Mouse (Mus musculus) cortical plate, adult 2 months (tissue): Measurements from ENCODE around the gene Xpnpep2. TPM values are rescaled to one million over a fixed set of nuclear protein-coding genes. Genes with fewer than 3 reads are reported as not detected.

ENCODE experiments used
- H3K27ac ChIP-seq: fragments of 200-500 bp; 2 replicates; pipeline ENCODE4 v1.5.1; 2012; ENCODE audit warnings: low read length, control low read depth, inconsistent platforms; ENCODE audit not compliant: insufficient read depth
- H3K4me1 ChIP-seq: fragments of 200-500 bp; 2 replicates; pipeline ENCODE4 v1.6.1; 2011; ENCODE audit warnings: low read length; ENCODE audit not compliant: control insufficient read depth, insufficient read depth
- H3K4me3 ChIP-seq: fragments of 200-500 bp; 2 replicates; pipeline ENCODE4 v1.5.1; 2011; ENCODE audit warnings: mild to moderate bottlenecking, low read length, control low read depth; ENCODE audit not compliant: insufficient read depth
- CTCF ChIP-seq: fragments of 200-500 bp; IDR thresholded peaks from 2 replicates; pipeline ENCODE4 v1.5.1; 2011; ENCODE audit warnings: mild to moderate bottlenecking, control low read depth, low read length; ENCODE audit not compliant: insufficient read depth; ENCODE audit errors: extremely low read depth
- POLR2A ChIP-seq: fragments of 200-500 bp; IDR thresholded peaks from 2 replicates; pipeline ENCODE4 v1.6.1; 2011; ENCODE audit warnings: mild to moderate bottlenecking, low read length, control low read depth; ENCODE audit not compliant: insufficient read depth; ENCODE audit errors: extremely low read depth
- polyA plus RNA-seq: library from polyadenylated mRNA; depleted of rRNA; stranded (reverse); fragments of >200 nt; gene quantifications from 2 replicates; pipeline ENCODE4 v1.2.3, GENCODE M21; 2012; rRNA removed

The Xpnpep2 gene
- polyA plus RNA-seq = 0.28 and 0.54 TPM in 2 replicates

GRCm38 (mm10) chrX:48108394-48109315 lies at the start of gene Xpnpep2:
Xpnpep2 (plus strand) TSS chrX:48108725.
- H3K27ac ChIP-seq = no peak within 1 kb of the TSS
- no peak for TF ChIP-seq CTCF
- no peak for TF ChIP-seq POLR2A
- peaks cover 2% of the 10 kb centered on the region; the same call in 1 of the 2 replicates for H3K4me1 ChIP-seq
- no peak within 1 kb of the TSS for H3K4me3 ChIP-seq

DNA sequence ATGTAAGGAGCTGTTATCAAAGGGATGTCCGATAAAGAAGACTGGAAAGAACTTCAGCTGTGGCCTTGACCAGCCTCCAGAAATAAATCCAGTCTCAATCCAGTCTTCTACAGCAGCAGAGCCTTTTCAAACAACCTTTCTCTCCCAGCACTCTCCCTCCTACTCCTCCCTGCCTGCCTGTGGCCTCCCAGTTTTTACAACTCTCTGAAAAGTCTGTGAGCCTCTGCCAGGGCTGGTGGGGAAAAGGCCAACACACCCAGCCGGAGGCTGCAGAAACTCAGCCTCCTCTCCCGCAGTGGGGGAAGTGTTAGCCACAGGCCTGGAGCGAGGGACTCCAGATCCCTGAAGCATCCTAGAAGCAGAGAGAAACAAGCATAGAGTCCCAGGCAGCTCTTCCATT lies 46.0 kb upstream of the Xpnpep2 start:
- Histone ChIP-seq H3K4me3 (no peak overlapping the region), H3K4me1 (no peaks in the 10 kb centered on the region), H3K27ac (no peak overlapping the region)
- TF ChIP-seq CTCF (no peak), POLR2A (no peak)

DNA sequence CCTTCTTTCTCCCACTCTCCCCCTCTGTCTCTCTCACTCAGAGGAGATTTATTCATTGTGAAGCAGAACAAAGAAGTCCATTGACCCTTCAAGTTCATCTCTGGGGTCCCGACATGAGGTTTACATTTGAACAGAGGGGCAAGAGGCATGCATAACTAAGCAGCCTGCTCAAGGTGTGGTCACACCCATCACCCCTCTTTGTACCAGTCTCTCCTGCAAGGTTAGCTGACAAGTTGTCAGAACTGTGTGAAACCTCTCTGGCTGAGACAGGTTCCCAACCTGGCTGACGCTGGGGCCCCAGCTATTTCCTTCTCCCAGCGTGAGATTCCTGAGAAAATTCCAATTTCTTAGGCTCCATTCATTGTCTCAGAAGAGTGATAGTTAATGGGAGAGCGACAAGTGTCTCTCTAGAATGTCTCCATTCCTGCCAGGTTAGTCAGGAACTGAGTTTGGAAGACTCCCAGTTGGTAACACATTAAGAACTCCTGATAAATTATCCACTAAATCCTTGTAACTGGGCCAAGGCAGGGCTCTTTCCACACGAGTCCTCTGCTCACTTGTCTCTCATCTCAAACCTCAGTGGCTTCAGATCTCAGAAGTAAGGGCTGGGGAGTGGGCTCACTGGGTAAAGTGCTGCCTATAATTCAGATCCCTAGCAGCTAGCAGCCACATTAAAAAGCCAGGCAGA lies 44.2 kb upstream of the Xpnpep2 start:
- TF ChIP-seq POLR2A (no peak), CTCF (no peak)
- no peaks in the 10 kb centered on the region for H3K4me1 ChIP-seq
- no peak overlapping the region for H3K27ac ChIP-seq
- H3K4me3 ChIP-seq = no peak overlapping the region

GRCm38 (mm10) chrX:48066891-48067290 lies 41.6 kb upstream of the Xpnpep2 start:
- TF ChIP-seq POLR2A = no peak
- no peak for TF ChIP-seq CTCF
- Histone ChIP-seq H3K27ac (no peak overlapping the region), H3K4me3 (no peak overlapping the region), H3K4me1 (no peaks in the 10 kb centered on the region)

- Histone ChIP-seq H3K27ac (no peak overlapping the region), H3K4me1 (no peaks in the 10 kb centered on the region)
- no peak for TF ChIP-seq CTCF
- TF ChIP-seq POLR2A = no peak
Observed at GRCm38 (mm10) chrX:48071961-48072360, 36.6 kb upstream of the Xpnpep2 start.

GRCm38 (mm10) chrX:48072401-48072800 lies 36.1 kb upstream of the Xpnpep2 start:
- TF ChIP-seq POLR2A = no peak
- TF ChIP-seq CTCF = no peak
- H3K27ac ChIP-seq = no peak overlapping the region
- H3K4me1 ChIP-seq = no peaks in the 10 kb centered on the region
- H3K4me3 ChIP-seq = no peak overlapping the region

More at GRCm38 (mm10) chrX:48071961-48072360, 36.6 kb upstream of the Xpnpep2 start:
- no peak overlapping the region for H3K4me3 ChIP-seq

DNA sequence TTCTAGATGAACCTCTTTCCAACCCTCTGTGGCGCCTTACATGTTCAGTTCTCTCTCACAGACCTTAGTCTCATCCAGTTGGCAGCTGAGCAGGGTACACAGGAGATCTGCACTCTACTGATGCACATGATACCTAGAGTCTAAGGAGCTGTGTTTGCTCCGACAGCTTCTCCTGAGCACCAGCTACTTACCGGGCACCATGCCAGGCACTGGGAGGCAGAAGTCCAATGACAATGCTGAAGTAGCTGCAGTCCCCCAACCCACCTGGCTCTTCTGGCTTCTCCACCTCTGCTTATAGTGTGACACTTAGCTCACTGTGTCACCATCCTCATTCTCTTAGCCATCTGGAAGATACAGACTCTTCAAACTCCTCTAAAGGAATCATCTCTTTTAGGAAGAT lies 33.8 kb upstream of the Xpnpep2 start:
- Histone ChIP-seq H3K4me3 (no peak overlapping the region), H3K4me1 (no peaks in the 10 kb centered on the region), H3K27ac (no peak overlapping the region)
- TF ChIP-seq POLR2A = no peak
- TF ChIP-seq CTCF = no peak

- no peak for TF ChIP-seq CTCF
- TF ChIP-seq POLR2A = no peak
- H3K4me1 ChIP-seq = no peaks in the 10 kb centered on the region
- no peak overlapping the region for H3K4me3 ChIP-seq
- H3K27ac ChIP-seq = no peak overlapping the region
Observed at GRCm38 (mm10) chrX:48076806-48077425, 31.6 kb upstream of the Xpnpep2 start.

- Histone ChIP-seq H3K4me3 (no peak overlapping the region), H3K4me1 (no peaks in the 10 kb centered on the region), H3K27ac (no peak overlapping the region)
- TF ChIP-seq POLR2A = no peak
- no peak for TF ChIP-seq CTCF
Observed at GRCm38 (mm10) chrX:48082364-48082763, 26.2 kb upstream of the Xpnpep2 start.
